Mouse (Mus musculus): Measurements from ENCODE around the gene Hus1b.

GRCm38 (mm10) chr13:30949181-30949580 lies 1.6 kb upstream of the Hus1b start:
- no peak for TF ChIP-seq POLR2A (IDR thresholded peaks at IDR 0.05; ENCODE audit: insufficient read depth, low read depth, low read length)
- no peak for TF ChIP-seq CTCF (IDR thresholded peaks at IDR 0.05)
- TF ChIP-seq EP300 (IDR thresholded peaks at IDR 0.05; ENCODE audit: insufficient read depth, low read depth, low read length), result no peak

All from heart, adult 2 months (tissue).